Mouse (Mus musculus) neural tube, embryonic 13.5 days (tissue): Measurements from ENCODE around the gene Enkd1. TPM values are rescaled to one million over a fixed set of nuclear protein-coding genes. Genes with fewer than 3 reads are reported as not detected.

Experiments
- ATAC-seq: fragments of 200-750 bp; cut with Nextera tagmentation; 2 replicates; pipeline ENCODE4 v1.8.0; 2017; ENCODE audit warnings: low read depth, mild to moderate bottlenecking, moderate TSS enrichment, moderate library complexity
- H3K27ac ChIP-seq: fragments of 300-500 bp; sonication (generic); replicated peaks from 2 replicates; pipeline ENCODE4 v1.5.1; 2015; ENCODE audit warnings: moderate library complexity, mild to moderate bottlenecking, inconsistent platforms
- H3K27me3 ChIP-seq: fragments of 300-500 bp; sonication (generic); 2 replicates; pipeline ENCODE4 v1.6.1; 2015; ENCODE audit warnings: mild to moderate bottlenecking, inconsistent platforms
- H3K36me3 ChIP-seq: fragments of 300-500 bp; sonication (generic); 2 replicates; pipeline ENCODE4 v1.6.1; 2015; ENCODE audit warnings: mild to moderate bottlenecking, inconsistent platforms
- H3K4me1 ChIP-seq: fragments of 300-500 bp; sonication (generic); replicated peaks from 2 replicates; pipeline ENCODE4 v1.6.1; 2015; ENCODE audit warnings: inconsistent platforms
- H3K4me2 ChIP-seq: fragments of 300-500 bp; sonication (generic); 2 replicates; pipeline ENCODE4 v1.6.1; 2015; ENCODE audit warnings: inconsistent platforms, mild to moderate bottlenecking, moderate library complexity
- H3K4me3 ChIP-seq: fragments of 300-500 bp; sonication (generic); 2 replicates; pipeline ENCODE4 v1.5.1; 2015; ENCODE audit warnings: mild to moderate bottlenecking, inconsistent platforms
- H3K9ac ChIP-seq: fragments of 300-500 bp; sonication (generic); 2 replicates; pipeline ENCODE4 v1.6.1; 2015; ENCODE audit warnings: moderate library complexity, mild to moderate bottlenecking, inconsistent platforms
- H3K9me3 ChIP-seq: fragments of 300-500 bp; sonication (generic); 2 replicates; pipeline ENCODE4 v1.6.1; 2016; ENCODE audit warnings: inconsistent platforms
- WGBS: fragments of 180-500 bp; shearing (Covaris S2); methylation state at CpG from one replicate; pipeline ENCODE4 v1.1.7; 2015; 5-methylcytosine and 5-hydroxymethylcytosine counted together
- polyA plus RNA-seq: library from polyadenylated mRNA; unstranded; fragments of >200 nt; fragmentation: Nextera tagmentation; extraction: Ambion mirVana; gene quantifications from 2 replicates; pipeline ENCODE4 v1.2.1, GENCODE M21; 2015

The Enkd1 gene
- polyA plus RNA-seq, 1 experiment from 2014 or later: 10.3 TPM

DNA sequence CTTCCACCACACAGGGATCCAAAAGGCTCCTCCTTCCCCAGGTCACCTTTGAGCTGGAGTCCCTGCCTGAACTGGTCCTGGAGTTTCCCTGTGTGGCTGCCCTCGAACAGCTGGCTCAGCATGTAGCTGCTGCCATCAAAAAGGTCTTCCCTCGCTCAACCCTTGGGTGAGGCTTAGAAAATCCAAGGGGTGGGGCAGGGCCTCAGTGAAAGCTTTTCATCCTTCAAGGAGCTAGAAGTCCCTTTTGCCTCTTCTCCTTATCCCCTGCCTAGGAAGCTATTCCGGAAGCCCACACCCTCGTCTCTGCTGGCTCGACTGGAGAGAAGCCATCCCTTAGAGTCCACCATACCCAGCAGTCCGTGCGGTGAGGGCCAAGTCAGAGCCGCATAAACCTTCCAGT lies 20.5 kb downstream of the Enkd1 start:
- Histone ChIP-seq H3K36me3 (peaks cover 21% of the 10 kb centered on the region), H3K9me3 (no peaks in the 10 kb centered on the region), H3K4me3 (no peak overlapping the region), H3K4me2 (no peak overlapping the region), H3K9ac (no peak overlapping the region), H3K27me3 (no peaks in the 10 kb centered on the region), H3K4me1 (peaks cover 7% of the 10 kb centered on the region; the same call in 1 of the 2 replicates), H3K27ac (no peak overlapping the region)
- ATAC-seq: no peak
- 71% methylated on average over 8 of the region's 8 CpGs for WGBS

GRCm38 (mm10) chr8:105686551-105686950 lies 21.5 kb downstream of the Enkd1 start:
- no peak overlapping the region for H3K4me2 ChIP-seq
- no peak overlapping the region for H3K27ac ChIP-seq
- peaks cover 7% of the 10 kb centered on the region; the same call in 1 of the 2 replicates for H3K4me1 ChIP-seq
- H3K9ac ChIP-seq: no peak overlapping the region
- H3K4me3 ChIP-seq: no peak overlapping the region
- H3K9me3 ChIP-seq: no peaks in the 10 kb centered on the region
- H3K27me3 ChIP-seq: no peaks in the 10 kb centered on the region
- H3K36me3 ChIP-seq: peaks cover 30% of the 10 kb centered on the region
- no peak for ATAC-seq
- 65% methylated on average over 6 of the region's 6 CpGs for WGBS

DNA sequence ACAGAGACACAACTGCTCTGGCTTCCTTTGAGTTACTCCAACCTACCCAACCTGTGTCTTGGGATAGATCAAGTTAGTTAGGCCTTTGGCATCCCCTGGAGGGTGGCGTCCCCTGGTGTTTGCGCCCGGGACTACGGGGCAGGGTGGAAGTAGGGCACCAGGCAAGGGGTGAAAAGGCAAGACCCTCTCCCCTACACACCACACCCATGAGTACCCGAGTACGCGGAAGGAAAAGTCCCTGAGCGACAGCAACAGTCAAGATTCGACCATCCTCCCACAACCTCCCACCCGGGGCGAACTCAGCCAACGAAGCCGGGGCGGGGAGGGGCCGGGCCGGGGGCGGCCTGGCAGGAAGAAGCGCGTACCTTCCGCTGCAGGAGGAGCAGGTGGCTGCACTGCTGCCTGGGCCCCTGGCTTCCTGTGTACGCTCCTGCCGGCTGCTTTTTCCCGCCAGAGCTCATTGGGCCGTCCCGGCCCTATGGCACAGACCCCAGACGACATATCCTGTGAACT lies 22.2 kb downstream of the Enkd1 start, which contains the start of gene Carmil2:
TSS of gene Carmil2 (plus strand) at position 479 of the 513 bp plus-strand sequence.
- H3K9ac ChIP-seq: peak within 1 kb of the TSS; percentile 8; the same call in 1 of the 2 replicates
- H3K36me3 ChIP-seq: peaks cover 37% of the 10 kb centered on the region
- no peaks in the 10 kb centered on the region for H3K9me3 ChIP-seq
- 16% methylated on average over 26 of the region's 26 CpGs for WGBS
- H3K27ac ChIP-seq: no peak within 1 kb of the TSS
- no peaks in the 10 kb centered on the region for H3K27me3 ChIP-seq
- ATAC-seq: peak; percentile 48
- H3K4me1 ChIP-seq: peaks cover 7% of the 10 kb centered on the region; the same call in 1 of the 2 replicates
- H3K4me2 ChIP-seq: 0 out of 2 replicates have a peak within 1 kb of the TSS, but pooled peaks have one; percentile 7
- no peak within 1 kb of the TSS for H3K4me3 ChIP-seq

DNA sequence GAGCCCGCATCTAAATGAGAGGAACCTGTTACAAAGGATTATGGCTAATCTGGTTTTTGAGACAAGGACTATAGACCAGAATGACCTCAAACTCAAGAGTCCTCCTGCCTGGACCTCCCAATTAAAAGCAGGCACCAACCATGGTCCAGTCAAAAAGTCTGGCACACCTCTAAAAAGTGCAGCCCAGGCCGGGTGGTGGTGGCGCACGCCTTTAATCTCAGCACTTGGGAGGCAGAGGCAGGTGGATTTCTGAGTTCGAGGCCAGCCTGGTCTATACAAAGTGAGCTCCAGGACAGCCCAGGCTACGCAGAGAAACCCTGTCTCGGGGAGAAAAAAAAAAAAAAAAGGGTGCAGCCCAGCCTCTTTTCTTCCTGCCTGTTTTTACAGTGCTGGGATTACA lies 22.7 kb downstream of the Enkd1 start:
- Histone ChIP-seq H3K9me3 (no peaks in the 10 kb centered on the region), H3K4me1 (peaks cover 7% of the 10 kb centered on the region; the same call in 1 of the 2 replicates), H3K27me3 (no peaks in the 10 kb centered on the region), H3K27ac (no peak overlapping the region), H3K36me3 (peaks cover 43% of the 10 kb centered on the region), H3K4me2 (no peak overlapping the region), H3K9ac (no peak overlapping the region), H3K4me3 (no peak overlapping the region)
- WGBS: 81% methylated on average over 7 of the region's 7 CpGs
- no peak for ATAC-seq

DNA sequence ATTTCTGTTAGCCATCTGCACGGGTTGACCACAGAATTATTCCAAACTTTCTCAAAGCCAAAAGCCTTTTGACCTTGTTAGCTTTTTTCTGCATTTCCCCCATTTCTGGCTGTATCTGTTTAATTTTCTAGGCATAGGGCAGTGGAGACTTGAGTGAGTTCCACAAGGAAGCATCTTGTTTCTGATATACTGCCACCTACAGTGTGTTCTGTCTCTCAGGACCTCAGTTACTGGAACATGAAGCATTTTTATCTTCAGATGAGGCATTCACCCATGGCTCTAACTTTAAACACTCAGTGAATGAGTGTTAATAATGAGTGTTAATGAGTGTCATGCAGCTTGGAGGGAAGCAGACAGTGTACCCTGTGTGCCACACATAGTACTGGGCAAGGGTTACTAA lies 30.1 kb downstream of the Enkd1 start:
- WGBS: 91% methylated on average over 1 of the region's 1 CpGs
- Histone ChIP-seq H3K9ac (no peak overlapping the region), H3K4me3 (no peak overlapping the region), H3K9me3 (no peaks in the 10 kb centered on the region), H3K36me3 (peaks cover 94% of the 10 kb centered on the region), H3K4me2 (no peak overlapping the region), H3K27ac (no peak overlapping the region), H3K27me3 (no peaks in the 10 kb centered on the region), H3K4me1 (no peaks in the 10 kb centered on the region)
- ATAC-seq: no peak

DNA sequence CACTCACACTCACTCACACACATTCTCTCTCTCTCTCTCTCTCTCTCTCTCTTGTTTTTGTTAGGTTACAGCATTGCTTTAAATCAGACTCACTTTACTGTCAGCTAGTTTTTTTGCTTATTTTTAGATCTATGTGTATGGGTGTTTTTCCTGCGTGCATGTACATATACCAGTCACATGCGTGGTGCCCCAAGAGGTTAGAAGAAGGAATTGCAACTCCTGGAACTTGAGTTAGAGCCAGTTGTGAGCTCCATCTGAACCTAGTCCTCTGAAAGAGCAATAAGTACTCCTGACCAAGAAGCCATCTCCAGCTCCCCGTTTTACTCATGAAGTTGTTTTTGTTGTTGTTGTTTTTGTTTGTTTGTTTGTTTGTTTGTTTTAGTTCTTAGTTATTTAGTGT lies 46.8 kb downstream of the Enkd1 start:
- Histone ChIP-seq H3K27ac (no peak overlapping the region), H3K9me3 (no peaks in the 10 kb centered on the region), H3K27me3 (no peaks in the 10 kb centered on the region), H3K4me1 (no peaks in the 10 kb centered on the region; the same call in 1 of the 2 replicates), H3K4me2 (no peak overlapping the region), H3K36me3 (peaks cover 26% of the 10 kb centered on the region), H3K9ac (no peak overlapping the region), H3K4me3 (no peak overlapping the region)
- no peak for ATAC-seq
- 82% methylated on average over 3 of the region's 3 CpGs for WGBS

GRCm38 (mm10) chr8:105657641-105658040 lies 50.4 kb downstream of the Enkd1 start:
- Histone ChIP-seq H3K36me3 (peaks cover 16% of the 10 kb centered on the region), H3K27ac (no peak overlapping the region), H3K9ac (no peak overlapping the region), H3K9me3 (no peaks in the 10 kb centered on the region), H3K27me3 (no peaks in the 10 kb centered on the region), H3K4me3 (no peak overlapping the region), H3K4me2 (no peak overlapping the region), H3K4me1 (no peaks in the 10 kb centered on the region; the same call in 1 of the 2 replicates)
- no peak for ATAC-seq

Other genes starting within 250 kb of the Enkd1 start
- gene Tppp3, start 236.7 kb downstream of the Enkd1 start, polyA plus RNA-seq: 239 and 296 TPM in 2 replicates
- 27.8 and 31.9 TPM in 2 replicates for gene Zdhhc1, start 211.3 kb downstream of the Enkd1 start, polyA plus RNA-seq
- gene Hsd11b2, start 189.5 kb downstream of the Enkd1 start, polyA plus RNA-seq: 5.4 and 5.5 TPM in 2 replicates
- 195 and 211 TPM in 2 replicates for gene Atp6v0d1, start 142.2 kb downstream of the Enkd1 start, polyA plus RNA-seq
- gene Ripor1, start 103.0 kb downstream of the Enkd1 start, polyA plus RNA-seq: 30.5 and 35.9 TPM in 2 replicates
- gene Ctcf, start 71.6 kb downstream of the Enkd1 start, polyA plus RNA-seq: 105 and 118 TPM in 2 replicates
- 2.0 TPM in 2 replicates for gene Agrp, start 70.8 kb downstream of the Enkd1 start, polyA plus RNA-seq
- 16.6 and 20.2 TPM in 2 replicates for gene Carmil2, start 21.9 kb downstream of the Enkd1 start, polyA plus RNA-seq
- 77.1 and 87.1 TPM in 2 replicates for gene Acd, start 7.1 kb downstream of the Enkd1 start, polyA plus RNA-seq
- gene Pard6a, start 7.1 kb downstream of the Enkd1 start, polyA plus RNA-seq: 47.7 and 48.0 TPM in 2 replicates
- not detected in 2 replicates for gene 4933405L10Rik, start 555 bp downstream of the Enkd1 start, polyA plus RNA-seq
- 66.7 and 72.4 TPM in 2 replicates for gene Gfod2, start 50.5 kb upstream of the Enkd1 start, polyA plus RNA-seq
- gene Ranbp10, start 119.1 kb upstream of the Enkd1 start, polyA plus RNA-seq: 11.6 and 13.0 TPM in 2 replicates
- 0.46 and 0.54 TPM in 2 replicates for gene Tsnaxip1, start 119.5 kb upstream of the Enkd1 start, polyA plus RNA-seq
- 52.7 and 63.8 TPM in 2 replicates for gene Cenpt, start 145.1 kb upstream of the Enkd1 start, polyA plus RNA-seq
- gene Thap11, start 146.9 kb upstream of the Enkd1 start, polyA plus RNA-seq: 61.4 and 64.1 TPM in 2 replicates
- 198 and 201 TPM in 2 replicates for gene Nutf2, start 152.4 kb upstream of the Enkd1 start, polyA plus RNA-seq
- gene Edc4, start 172.7 kb upstream of the Enkd1 start, polyA plus RNA-seq: 43.9 and 48.6 TPM in 2 replicates
- 0.46 and 0.54 TPM in 2 replicates for gene Nrn1l, start 185.4 kb upstream of the Enkd1 start, polyA plus RNA-seq
- 14.2 and 14.3 TPM in 2 replicates for gene Pskh1, start 192.2 kb upstream of the Enkd1 start, polyA plus RNA-seq
- 3.1 and 3.6 TPM in 2 replicates for gene Ctrl, start 225.7 kb upstream of the Enkd1 start, polyA plus RNA-seq
- 43.1 and 43.2 TPM in 2 replicates for gene Psmb10, start 230.2 kb upstream of the Enkd1 start, polyA plus RNA-seq
- gene Lcat, start 235.2 kb upstream of the Enkd1 start, polyA plus RNA-seq: 0.59 and 0.71 TPM in 2 replicates